Mouse (Mus musculus) MEL (cell line): ENCODE data around the gene Gm9817. TPM values are rescaled to one million over a fixed set of nuclear protein-coding genes. Genes with fewer than 3 reads are reported as not detected.

Experiments
- DNase-seq: peaks from one replicate; pipeline ENCODE4 v3.0.0; 2011; ENCODE audit warnings: low read depth, low spot score
- H3K27ac ChIP-seq: 2 replicates; pipeline ENCODE4 v1.5.1; 2012; ENCODE audit warnings: low read depth, mild to moderate bottlenecking, control low read depth, low read length, moderate library complexity; ENCODE audit not compliant: control insufficient read depth
- H3K27me3 ChIP-seq, 2 experiments: fragments of 150-350 bp in 1 of 2; sonication (generic) in 1 of 2; 2 replicates each; pipeline ENCODE4 v1.6.1; 2012; ENCODE audit warnings: low read length in 2 of 2, mild to moderate bottlenecking in 2 of 2, improper control_type of control experiment in 1 of 2, moderate library complexity in 1 of 2; ENCODE audit not compliant: insufficient read depth in 2 of 2, control insufficient read depth in 1 of 2
- H3K36me3 ChIP-seq, 2 experiments: 2 replicates each; pipeline ENCODE4 v1.6.1; 2012 to 2014; ENCODE audit warnings: low read length in 2 of 2, improper control_type of control experiment in 1 of 2, inconsistent platforms in 1 of 2, mild to moderate bottlenecking in 1 of 2; ENCODE audit not compliant: insufficient read depth in 2 of 2, control insufficient read depth in 1 of 2
- H3K4me1 ChIP-seq, 2 experiments: fragments of 150-350 bp in 1 of 2; sonication (generic) in 1 of 2; 2 replicates each; pipeline ENCODE4 v1.6.1; 2012; ENCODE audit warnings: low read length in 2 of 2, improper control_type of control experiment in 1 of 2, mild to moderate bottlenecking in 1 of 2; ENCODE audit not compliant: insufficient read depth in 2 of 2, control insufficient read depth in 1 of 2
- H3K4me3 ChIP-seq, 2 experiments: fragments of 150-350 bp in 1 of 2; sonication (generic) in 1 of 2; 2 replicates each; pipeline ENCODE4 v1.5.1; 2012; ENCODE audit warnings: low read depth in 2 of 2, low read length in 2 of 2, mild to moderate bottlenecking in 2 of 2, moderate library complexity in 2 of 2, control low read depth in 1 of 2, improper control_type of control experiment in 1 of 2; ENCODE audit not compliant: control insufficient read depth in 1 of 2, insufficient read depth in 1 of 2
- H3K79me2 ChIP-seq: 2 replicates; pipeline ENCODE4 v1.6.1; 2012; ENCODE audit warnings: mild to moderate bottlenecking, low read length, moderate library complexity; ENCODE audit not compliant: control insufficient read depth, poor library complexity, insufficient read depth
- H3K9ac ChIP-seq: 2 replicates; pipeline ENCODE4 v1.6.1; 2012; ENCODE audit warnings: low read depth, mild to moderate bottlenecking, control low read depth, low read length, moderate library complexity; ENCODE audit not compliant: control insufficient read depth, poor library complexity, severe bottlenecking
- H3K9me3 ChIP-seq: fragments of 150-350 bp; sonication (generic); replicated peaks from 2 replicates; pipeline ENCODE4 v1.6.1; 2012; ENCODE audit warnings: mild to moderate bottlenecking, low read length, improper control_type of control experiment, moderate library complexity; ENCODE audit not compliant: insufficient read depth
- BHLHE40 ChIP-seq: IDR thresholded peaks from 2 replicates; pipeline ENCODE4 v1.6.1; 2012; ENCODE audit warnings: low read depth, mild to moderate bottlenecking, inconsistent platforms, low read length, improper control_type of control experiment, borderline replicate concordance
- CHD1 ChIP-seq: IDR thresholded peaks from 2 replicates; pipeline ENCODE4 v1.6.1; 2012; ENCODE audit warnings: low read depth, mild to moderate bottlenecking, inconsistent platforms, low read length, improper control_type of control experiment
- CTCF ChIP-seq, 3 experiments: IDR thresholded peaks in 2 of 3; conservative IDR thresholded peaks in 1 of 3; 2 replicates each; pipeline ENCODE4 v1.5.1; 2011 to 2012; ENCODE audit warnings: low read length in 3 of 3, low read depth in 2 of 3, mild to moderate bottlenecking in 2 of 3, improper control_type of control experiment in 1 of 3, inconsistent platforms in 1 of 3, mixed read lengths in 1 of 3, moderate library complexity in 1 of 3; ENCODE audit not compliant: control insufficient read depth in 1 of 3, insufficient read depth in 1 of 3, poor library complexity in 1 of 3, severe bottlenecking in 1 of 3
- ELF1 ChIP-seq: IDR thresholded peaks from 2 replicates; pipeline ENCODE4 v1.6.1; 2014; ENCODE audit warnings: low read depth, mild to moderate bottlenecking, inconsistent platforms, low read length, improper control_type of control experiment, moderate library complexity
- EP300 ChIP-seq, 2 experiments: IDR thresholded peaks; 2 replicates each; pipeline ENCODE4 v1.6.1; 2011; ENCODE audit warnings: improper control_type of control experiment in 2 of 2, low read length in 2 of 2, low read depth in 1 of 2, mild to moderate bottlenecking in 1 of 2
- HCFC1 ChIP-seq: IDR thresholded peaks from 2 replicates; pipeline ENCODE4 v1.6.1; 2012; ENCODE audit warnings: low read depth, mild to moderate bottlenecking, inconsistent platforms, low read length, improper control_type of control experiment, moderate library complexity
- MAFK ChIP-seq: IDR thresholded peaks from 2 replicates; pipeline ENCODE4 v1.6.1; 2011; ENCODE audit warnings: low read depth, mild to moderate bottlenecking, low read length, improper control_type of control experiment, borderline replicate concordance
- MAX ChIP-seq: IDR thresholded peaks from 2 replicates; pipeline ENCODE4 v1.6.1; 2011; ENCODE audit warnings: low read length, improper control_type of control experiment
- MEF2A ChIP-seq: IDR thresholded peaks from 2 replicates; pipeline ENCODE4 v1.6.1; 2014; ENCODE audit warnings: low read depth, mild to moderate bottlenecking, inconsistent platforms, low read length, improper control_type of control experiment; ENCODE audit not compliant: poor library complexity, insufficient replicate concordance, severe bottlenecking; ENCODE audit errors: extremely low read depth
- MYB ChIP-seq: IDR thresholded peaks from 2 replicates; pipeline ENCODE4 v1.6.1; 2011; ENCODE audit warnings: mild to moderate bottlenecking, low read depth, low read length, improper control_type of control experiment
- MYC ChIP-seq: IDR thresholded peaks from 2 replicates; pipeline ENCODE4 v1.6.1; 2011; ENCODE audit warnings: low read depth, mild to moderate bottlenecking, low read length, improper control_type of control experiment, moderate library complexity
- NELFE ChIP-seq: IDR thresholded peaks from 2 replicates; pipeline ENCODE4 v1.6.1; 2011; ENCODE audit warnings: low read depth, low read length, improper control_type of control experiment
- NRF1 ChIP-seq: IDR thresholded peaks from 2 replicates; pipeline ENCODE4 v1.6.1; 2014; ENCODE audit warnings: low read depth, mild to moderate bottlenecking, inconsistent platforms, low read length, improper control_type of control experiment, moderate library complexity; ENCODE audit not compliant: poor library complexity, insufficient read depth, severe bottlenecking
- SMC3 ChIP-seq: IDR thresholded peaks from 2 replicates; pipeline ENCODE4 v1.6.1; 2011; ENCODE audit warnings: low read depth, low read length, improper control_type of control experiment
- ZC3H11A ChIP-seq: IDR thresholded peaks from 2 replicates; pipeline ENCODE4 v1.6.1; 2012; ENCODE audit warnings: low read depth, mild to moderate bottlenecking, inconsistent platforms, low read length, improper control_type of control experiment
- ZKSCAN1 ChIP-seq: IDR thresholded peaks from 2 replicates; pipeline ENCODE4 v1.6.1; 2012; ENCODE audit warnings: low read depth, mild to moderate bottlenecking, inconsistent platforms, low read length, improper control_type of control experiment, moderate library complexity
- polyA plus RNA-seq, 2 experiments: library from polyadenylated mRNA; stranded (reverse) in 1 of 2; unstranded in 1 of 2; fragments of >175 nt in 1 of 2; fragments of >200 nt in 1 of 2; gene quantifications; 2 replicates each; pipeline versions ENCODE4 v1.2.1 to v1.2.4; 2012; ENCODE audit warnings: low replicate concordance in 2 of 2, low read depth in 1 of 2; ENCODE audit not compliant: insufficient read length in 2 of 2, insufficient read depth in 1 of 2, missing spikeins in 1 of 2
- total RNA-seq: library from RNA; depleted of rRNA; stranded (reverse); fragments of 300-350 nt; gene quantifications from 2 replicates; pipeline ENCODE4 v1.2.3, GENCODE M21; 2012

Gene Gm9817
- total and polyA plus RNA-seq, 3 experiments = 0.08 TPM; not detected in 2

DNA sequence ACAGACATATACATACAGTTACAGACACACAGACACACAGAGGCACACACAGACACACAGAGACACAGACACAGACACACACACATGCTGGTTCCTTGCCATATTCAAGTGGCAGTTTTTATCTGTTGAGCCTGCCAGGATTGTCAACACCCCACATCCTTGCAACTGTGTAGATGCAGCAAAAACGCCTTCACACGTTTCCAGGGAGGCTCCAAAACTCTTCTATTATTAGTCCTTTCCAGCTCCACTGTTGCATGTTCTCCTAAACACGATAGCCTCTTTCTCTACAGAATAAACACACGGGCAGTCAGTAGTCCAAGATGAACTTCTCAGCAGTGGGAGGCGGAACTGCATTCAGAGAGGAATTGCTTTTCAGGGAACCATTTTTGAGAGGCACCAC lies 15.3 kb upstream of the Gm9817 start:
- Histone ChIP-seq H3K27me3 (no peaks in the 10 kb centered on the region), H3K79me2 (no peaks in the 10 kb centered on the region), H3K36me3 (no peaks in the 10 kb centered on the region), H3K4me3 (no peak overlapping the region), H3K9me3 (no peaks in the 10 kb centered on the region), H3K4me1 (no peaks in the 10 kb centered on the region), H3K9ac (no peak overlapping the region), H3K27ac (no peak overlapping the region)
- peak; percentile 7 for DNase-seq
- no peak for TF ChIP-seq ELF1
- no peak for TF ChIP-seq ZKSCAN1
- no peak for TF ChIP-seq MEF2A
- TF ChIP-seq CHD1 = no peak
- no peak for TF ChIP-seq MAFK
- no peak for TF ChIP-seq SMC3
- no peak for TF ChIP-seq CTCF (IDR thresholded peaks at IDR 0.05 in 2 of 3, conservative IDR thresholded peaks at IDR 0.05 in 1 of 3; ENCODE audit: control insufficient read depth in 1 of 3, insufficient read depth in 1 of 3, low read depth in 2 of 3, low read length in 3 of 3, poor library complexity in 1 of 3, severe bottlenecking in 1 of 3)
- no peak for TF ChIP-seq HCFC1
- no peak for TF ChIP-seq MYC

DNA sequence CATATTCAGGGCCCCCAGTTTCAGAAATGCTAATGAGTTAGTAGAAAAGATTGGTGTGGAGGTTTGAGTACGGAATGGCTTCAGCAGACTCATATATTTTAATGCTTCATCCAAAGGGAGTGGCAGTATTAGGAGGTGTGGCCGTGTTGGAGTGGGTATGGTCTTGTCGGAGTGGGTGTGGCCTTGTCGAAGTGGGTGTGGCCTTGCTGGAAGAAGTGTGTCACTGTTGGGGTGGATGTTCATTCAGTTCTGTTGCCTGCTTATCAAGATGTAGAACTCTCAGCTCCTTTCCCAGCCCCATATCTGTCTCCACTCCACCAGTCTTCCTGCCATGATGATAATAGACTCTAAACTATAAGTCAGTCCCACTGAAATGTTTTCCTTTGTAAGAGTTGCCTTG lies 13.5 kb upstream of the Gm9817 start:
- no peaks in the 10 kb centered on the region for H3K36me3 ChIP-seq
- DNase-seq = peak; percentile 29
- TF ChIP-seq MEF2A (no peak), HCFC1 (no peak), ELF1 (no peak), MAX (no peak), NELFE (no peak), NRF1 (no peak), EP300 (IDR thresholded peaks at IDR 0.05; ENCODE audit: low read depth in 1 of 2, low read length in 2 of 2) (no peak), ZC3H11A (no peak), MYB (no peak), BHLHE40 (no peak)
- H3K79me2 ChIP-seq = no peaks in the 10 kb centered on the region
- no peak overlapping the region for H3K4me3 ChIP-seq
- H3K27ac ChIP-seq = no peak overlapping the region
- no peaks in the 10 kb centered on the region; a peak in 1 of 4 replicates for H3K27me3 ChIP-seq
- H3K9me3 ChIP-seq = no peaks in the 10 kb centered on the region
- no peak overlapping the region for H3K9ac ChIP-seq
- H3K4me1 ChIP-seq = no peaks in the 10 kb centered on the region
